Mouse (Mus musculus) myocyte (in vitro differentiated cells): Measurements from ENCODE around the gene Xylt1.

Source experiments
- CEBPB ChIP-seq: IDR thresholded peaks from 2 replicates; pipeline ENCODE4 v1.6.1; 2011; ENCODE audit warnings: mild to moderate bottlenecking, moderate library complexity; ENCODE audit not compliant: poor library complexity, insufficient read depth, severe bottlenecking
- E2F4 ChIP-seq: IDR thresholded peaks from one replicate; pipeline ENCODE4 v1.6.1; 2011; ENCODE audit warnings: mild to moderate bottlenecking, control low read depth, moderate library complexity; ENCODE audit not compliant: insufficient read depth
- MAX ChIP-seq: IDR thresholded peaks from one replicate; pipeline ENCODE4 v1.6.1; 2011; ENCODE audit warnings: low read depth, mild to moderate bottlenecking, control low read depth
- MYOD1 ChIP-seq, 3 experiments: IDR thresholded peaks; one replicate each; pipeline ENCODE4 v1.6.1; 2011; ENCODE audit warnings: control low read depth in 2 of 3, low read depth in 2 of 3, mild to moderate bottlenecking in 2 of 3, moderate library complexity in 1 of 3; ENCODE audit not compliant: insufficient read length in 2 of 3, control insufficient read depth in 1 of 3
- MYOG ChIP-seq, 3 experiments: IDR thresholded peaks; one replicate each; pipeline ENCODE4 v1.6.1; 2011; ENCODE audit warnings: control low read depth in 2 of 3, low read depth in 2 of 3, mild to moderate bottlenecking in 2 of 3; ENCODE audit not compliant: insufficient read length in 2 of 3, control insufficient read depth in 1 of 3, insufficient read depth in 1 of 3
- POLR2A ChIP-seq: IDR thresholded peaks from one replicate; pipeline ENCODE4 v1.6.1; 2011; ENCODE audit warnings: low read depth, mild to moderate bottlenecking, control low read depth, moderate library complexity; ENCODE audit not compliant: insufficient read length
- POLR2AphosphoS2 ChIP-seq: IDR thresholded peaks from one replicate; pipeline ENCODE4 v1.6.1; 2011; ENCODE audit warnings: low read depth, control low read depth; ENCODE audit not compliant: insufficient read length
- REST ChIP-seq: IDR thresholded peaks from one replicate; pipeline ENCODE4 v1.6.1; 2011; ENCODE audit warnings: mild to moderate bottlenecking, control low read depth, moderate library complexity; ENCODE audit not compliant: insufficient read depth, insufficient read length

- TF ChIP-seq POLR2A: no peak
- no peak for TF ChIP-seq CEBPB
- no peak for TF ChIP-seq POLR2AphosphoS2
- TF ChIP-seq MAX: no peak
- no peak for TF ChIP-seq E2F4
- TF ChIP-seq MYOG (IDR thresholded peaks at IDR 0.05; ENCODE audit: control insufficient read depth in 1 of 3, insufficient read depth in 1 of 3, insufficient read length in 2 of 3, low read depth in 2 of 3): no peak
- no peak for TF ChIP-seq MYOD1 (IDR thresholded peaks at IDR 0.05; ENCODE audit: control insufficient read depth in 1 of 3, insufficient read length in 2 of 3, low read depth in 2 of 3)
- TF ChIP-seq REST: no peak
These were observed 52.9 kb downstream of the Xylt1 start for GRCm38 (mm10) chr7:117433641-117434040.
